Mouse (Mus musculus) spleen, adult 2 months (tissue): ENCODE results near the gene Cited4. TPM values are rescaled to one million over a fixed set of nuclear protein-coding genes. Genes with fewer than 3 reads are reported as not detected.

Source experiments
- DNase-seq, 2 experiments: peaks; one replicate each; pipeline versions ENCODE4 v3.0.0 to v3.0.0-alpha.2; 2012 to 2021; ENCODE audit warnings: low spot score in 2 of 2, low read depth in 1 of 2
- H3K27ac ChIP-seq: fragments of 200-500 bp; 2 replicates; pipeline ENCODE4 v1.5.1; 2012; ENCODE audit warnings: low read length, inconsistent platforms; ENCODE audit not compliant: insufficient read depth
- H3K27me3 ChIP-seq: fragments of 200-500 bp; 2 replicates; pipeline ENCODE4 v1.6.1; 2012; ENCODE audit warnings: mild to moderate bottlenecking, moderate library complexity, low read length, inconsistent platforms; ENCODE audit not compliant: control insufficient read depth, insufficient read depth
- H3K36me3 ChIP-seq: fragments of 200-500 bp; 2 replicates; pipeline ENCODE4 v1.6.1; 2012; ENCODE audit warnings: mild to moderate bottlenecking, low read length, inconsistent platforms; ENCODE audit not compliant: control insufficient read depth, insufficient read depth
- H3K4me1 ChIP-seq: fragments of 200-500 bp; 2 replicates; pipeline ENCODE4 v1.6.1; 2011; ENCODE audit warnings: inconsistent platforms; ENCODE audit not compliant: control insufficient read depth, insufficient read depth, insufficient read length
- H3K4me3 ChIP-seq: fragments of 200-500 bp; 2 replicates; pipeline ENCODE4 v1.5.1; 2011; ENCODE audit warnings: mild to moderate bottlenecking, inconsistent platforms; ENCODE audit not compliant: insufficient read depth, insufficient read length; ENCODE audit errors: extremely low read depth
- CTCF ChIP-seq: fragments of 200-500 bp; IDR thresholded peaks from 2 replicates; pipeline ENCODE4 v1.5.1; 2011; ENCODE audit warnings: mild to moderate bottlenecking, inconsistent platforms; ENCODE audit not compliant: insufficient read depth, insufficient read length, insufficient replicate concordance; ENCODE audit errors: extremely low read depth
- POLR2A ChIP-seq: fragments of 200-500 bp; IDR thresholded peaks from 2 replicates; pipeline ENCODE4 v1.6.1; 2011; ENCODE audit warnings: low read depth, low read length, inconsistent platforms
- WGBS: fragments of 180-500 bp; shearing (Covaris S2); methylation state at CpG from one replicate; pipeline ENCODE4 v1.1.7; 2018; 5-methylcytosine and 5-hydroxymethylcytosine counted together
- polyA plus RNA-seq: library from polyadenylated mRNA; depleted of rRNA; stranded (reverse); fragments of >200 nt; gene quantifications from 2 replicates; pipeline ENCODE4 v1.2.3, GENCODE M21; 2012

Cited4 gene
- polyA plus RNA-seq, 1 experiment, result 10.9 TPM

GRCm38 (mm10) chr4:120675640-120676039 is 9.3 kb downstream of the Cited4 start:
- TF ChIP-seq POLR2A, result no peak
- TF ChIP-seq CTCF, result no peak
- whole genome bisulfite sequencing, result 74% methylated on average over 2 of the region's 2 CpGs
- no peak overlapping the region for H3K27ac ChIP-seq

GRCm38 (mm10) chr4:120680953-120681352 is 14.6 kb downstream of the Cited4 start:
- peak in 1 of 2 experiments; percentile 20 for DNase-seq
- no peak overlapping the region for H3K27ac ChIP-seq
- H3K4me3 ChIP-seq, result no peak overlapping the region
- 54% methylated on average over 7 of the region's 7 CpGs for WGBS
- TF ChIP-seq CTCF, result peak; percentile 68; the same call in 1 of the 2 replicates
- TF ChIP-seq POLR2A, result no peak
- no peaks in the 10 kb centered on the region for H3K27me3 ChIP-seq
- H3K36me3 ChIP-seq, result no peaks in the 10 kb centered on the region
- H3K4me1 ChIP-seq, result no peaks in the 10 kb centered on the region

More at GRCm38 (mm10) chr4:120675640-120676039, 9.3 kb downstream of the Cited4 start:
- Histone ChIP-seq H3K27me3 (no peaks in the 10 kb centered on the region), H3K4me3 (no peak overlapping the region), H3K36me3 (no peaks in the 10 kb centered on the region), H3K4me1 (no peaks in the 10 kb centered on the region)
- no peak for DNase-seq

GRCm38 (mm10) chr4:120682168-120682567 is 15.8 kb downstream of the Cited4 start:
- H3K4me3 ChIP-seq, result no peak overlapping the region
- TF ChIP-seq CTCF (peak; percentile 71; the same call in 1 of the 2 replicates), POLR2A (no peak)
- H3K4me1 ChIP-seq, result no peaks in the 10 kb centered on the region
- no peaks in the 10 kb centered on the region for H3K36me3 ChIP-seq
- 44% methylated on average over 10 of the region's 10 CpGs for WGBS
- peak in 1 of 2 experiments; percentile 44 for DNase-seq
- no peaks in the 10 kb centered on the region for H3K27me3 ChIP-seq
- H3K27ac ChIP-seq, result no peak overlapping the region

GRCm38 (mm10) chr4:120683278-120683997 is 17.1 kb downstream of the Cited4 start:
- no peak overlapping the region for H3K27ac ChIP-seq
- no peaks in the 10 kb centered on the region for H3K27me3 ChIP-seq
- no peaks in the 10 kb centered on the region for H3K4me1 ChIP-seq
- no peaks in the 10 kb centered on the region for H3K36me3 ChIP-seq
- DNase-seq, result no peak
- no peak overlapping the region for H3K4me3 ChIP-seq
- 59% methylated on average over 9 of the region's 9 CpGs for WGBS
- TF ChIP-seq CTCF (no peak), POLR2A (no peak)

GRCm38 (mm10) chr4:120687282-120687681 is 20.9 kb downstream of the Cited4 start:
- H3K36me3 ChIP-seq, result no peaks in the 10 kb centered on the region
- no peak overlapping the region for H3K4me3 ChIP-seq
- no peaks in the 10 kb centered on the region for H3K4me1 ChIP-seq
- no peak overlapping the region for H3K27ac ChIP-seq
- no peak for DNase-seq
- WGBS, result 75% methylated on average over 6 of the region's 6 CpGs
- no peaks in the 10 kb centered on the region for H3K27me3 ChIP-seq
- TF ChIP-seq POLR2A, result no peak
- TF ChIP-seq CTCF, result no peak

- 84% methylated on average over 6 of the region's 6 CpGs for WGBS
- no peaks in the 10 kb centered on the region for H3K4me1 ChIP-seq
- no peaks in the 10 kb centered on the region for H3K36me3 ChIP-seq
- TF ChIP-seq POLR2A (no peak), CTCF (no peak)
- no peak overlapping the region for H3K4me3 ChIP-seq
- no peaks in the 10 kb centered on the region for H3K27me3 ChIP-seq
- no peak for DNase-seq
- no peak overlapping the region for H3K27ac ChIP-seq
Measured at GRCm38 (mm10) chr4:120689317-120689716, 22.9 kb downstream of the Cited4 start.

GRCm38 (mm10) chr4:120692717-120693116 is 26.3 kb downstream of the Cited4 start:
- Histone ChIP-seq H3K27me3 (no peaks in the 10 kb centered on the region), H3K4me3 (no peak overlapping the region), H3K36me3 (no peaks in the 10 kb centered on the region), H3K27ac (no peak overlapping the region), H3K4me1 (no peaks in the 10 kb centered on the region)
- TF ChIP-seq POLR2A (no peak), CTCF (peak; percentile 28; the same call in 1 of the 2 replicates)
- 44% methylated on average over 10 of the region's 10 CpGs for WGBS
- no peak for DNase-seq
